Mouse (Mus musculus) spleen, postnatal 10 days (tissue): ENCODE results near the gene Chst14.
A peak's percentile ranks its signal among the peaks of the same experiment; 100 is the strongest.

Experiments
- DNase-seq, 2 experiments: peaks; one replicate each; pipeline ENCODE4 v3.0.0; 2021 to 2022; ENCODE audit warnings: low spot score in 2 of 2

Gene Chst14

GRCm38 (mm10) chr2:118963676-118964012, 37.3 kb downstream of the Chst14 start:
- no peak for DNase-seq

DNA sequence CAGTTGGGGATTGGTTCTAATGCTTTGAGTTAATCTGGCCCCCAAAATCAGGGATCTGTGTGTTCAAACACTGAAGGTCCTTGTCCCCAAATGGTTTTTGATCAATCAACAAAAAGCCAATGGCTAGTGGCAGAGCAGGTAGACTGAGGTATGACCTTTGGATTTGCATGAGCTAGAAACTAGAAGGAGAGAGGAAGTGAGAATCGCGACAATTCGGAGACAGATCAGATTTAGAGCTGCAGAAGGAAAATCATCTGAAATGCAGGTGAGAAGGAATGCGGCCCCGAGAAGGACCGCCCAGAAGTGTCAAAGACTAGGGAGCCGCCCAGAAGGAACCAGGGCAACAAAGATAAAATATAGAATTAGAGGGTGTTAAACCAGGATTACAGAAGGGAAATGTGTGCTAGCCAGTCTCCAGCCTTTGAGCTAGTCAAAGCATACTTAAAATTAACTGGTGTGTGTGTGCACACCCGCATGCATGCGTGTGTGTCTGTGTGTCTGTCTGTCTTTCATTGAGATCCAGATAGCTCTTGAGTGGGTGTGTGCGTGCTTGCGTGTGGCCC, 43.4 kb downstream of the Chst14 start:
- no peak for DNase-seq

DNA sequence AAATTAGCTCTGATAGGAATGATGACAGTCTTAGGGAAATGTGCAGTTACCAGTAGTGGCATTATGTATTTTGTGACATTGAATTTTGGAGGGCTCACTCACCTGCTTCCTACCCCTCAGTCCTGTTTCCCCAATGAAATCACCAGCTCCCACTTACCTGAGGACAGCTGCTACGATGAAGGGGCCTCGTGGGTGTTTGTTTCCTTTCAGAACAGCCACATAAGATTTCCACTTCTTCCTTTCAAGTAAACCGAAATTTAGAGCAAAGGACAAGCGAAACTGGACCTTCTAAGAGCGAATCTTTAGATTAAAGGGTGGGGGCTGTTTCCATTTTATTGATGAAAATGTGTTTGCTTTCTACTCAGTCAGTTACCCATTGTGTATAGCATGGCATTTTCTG, 45.8 kb downstream of the Chst14 start:
- DNase-seq: no peak

GRCm38 (mm10) chr2:118972687-118973376, 46.5 kb downstream of the Chst14 start:
- peak; percentile 86 to 88 for DNase-seq

GRCm38 (mm10) chr2:118975855-118976254, 49.6 kb downstream of the Chst14 start:
- DNase-seq: peak in 1 of 2 experiments; percentile 18

DNA sequence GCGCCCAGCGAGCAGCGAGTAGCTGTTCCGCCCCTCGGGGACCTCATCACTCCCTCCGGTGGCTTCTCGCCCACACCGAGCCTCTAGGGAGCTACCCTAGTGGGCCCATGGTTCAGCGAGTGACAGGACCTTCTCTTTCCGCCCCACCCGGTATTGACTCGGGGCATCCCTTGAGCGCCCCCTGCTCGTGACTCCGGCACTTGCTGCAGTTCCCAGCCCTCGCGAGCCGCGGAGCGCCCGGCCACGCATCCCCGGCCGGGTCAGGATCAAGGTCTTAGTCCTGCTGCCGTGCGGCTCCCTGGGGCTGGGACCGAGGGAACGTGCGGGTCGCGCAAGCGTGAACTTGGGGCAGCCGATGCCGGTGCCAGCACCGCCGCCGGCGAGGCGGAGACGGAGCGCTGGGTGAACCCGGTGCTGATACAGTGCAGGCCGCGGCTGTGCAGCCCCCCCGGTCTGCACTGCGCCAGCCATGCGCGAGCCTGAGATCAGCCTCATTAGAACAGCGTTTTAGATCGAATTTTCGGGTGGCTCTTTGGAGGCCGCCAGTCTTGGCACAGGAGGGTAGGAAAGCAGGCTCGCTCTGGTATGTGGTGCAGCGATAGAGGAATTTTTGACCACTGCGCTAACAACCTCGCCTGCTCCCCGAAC, 50.1 kb downstream of the Chst14 start:
- peak; percentile 86 to 92 for DNase-seq

DNA sequence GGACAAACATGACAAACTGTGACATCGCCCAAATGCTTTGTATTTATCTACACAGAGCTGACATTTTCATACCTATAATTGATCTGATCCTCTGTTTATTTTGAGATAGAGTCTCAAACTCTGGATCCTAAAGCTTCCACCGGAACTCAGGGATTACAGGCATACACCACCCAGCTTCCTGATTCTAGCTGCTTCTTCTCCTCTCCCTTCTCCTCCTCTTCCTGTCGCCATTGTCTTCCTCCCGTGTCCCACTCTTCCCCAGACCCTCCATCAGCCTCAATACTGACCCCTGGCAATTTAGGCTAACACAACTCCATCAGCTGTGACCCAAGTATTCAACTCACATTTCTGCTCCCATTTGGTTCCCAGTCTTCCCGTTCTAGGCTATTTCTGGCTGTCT, 50.6 kb downstream of the Chst14 start:
- DNase-seq: no peak

- DNase-seq: peak in 1 of 2 experiments; percentile 41
Measured at GRCm38 (mm10) chr2:118978064-118978463, 51.8 kb downstream of the Chst14 start.
